Mouse (Mus musculus): ENCODE results near the gene Krt34.

DNA sequence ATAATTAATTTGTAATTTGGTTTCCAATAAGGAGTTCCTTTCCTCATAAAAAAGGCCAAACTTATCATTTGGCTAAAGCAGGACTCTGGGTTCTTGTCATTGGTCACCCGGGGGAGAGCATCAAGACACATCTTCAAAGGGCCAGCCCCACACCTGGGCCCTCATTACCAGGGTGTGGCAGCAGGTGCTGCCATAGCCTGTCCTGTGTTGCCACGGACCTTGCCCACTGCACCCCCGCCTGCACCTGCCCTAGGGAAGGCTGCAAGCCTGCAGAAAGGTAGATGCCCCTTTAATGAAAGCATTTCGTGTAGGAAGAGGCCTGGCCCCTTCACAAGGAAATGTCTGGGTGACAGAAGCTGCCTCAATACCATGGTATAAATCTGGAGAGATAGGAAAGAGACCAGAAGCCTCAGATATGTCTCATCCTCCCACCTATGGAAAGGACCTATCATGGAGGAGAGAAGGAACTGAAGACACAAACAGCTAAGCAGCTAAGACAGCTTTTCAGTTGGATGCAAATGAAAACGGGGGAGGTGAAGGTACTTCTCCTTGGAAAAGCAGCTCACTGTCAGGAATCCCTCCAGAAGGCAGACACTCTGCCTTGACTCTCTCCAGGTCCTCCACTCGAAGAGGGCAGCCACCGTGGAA lies 47.1 kb upstream of the Krt34 start:
- TF ChIP-seq CTCF (IDR thresholded peaks at IDR 0.05; ENCODE audit: extremely low read depth, insufficient read length, insufficient replicate concordance, low read depth, low read length), result no peak
- TF ChIP-seq POLR2A (IDR thresholded peaks at IDR 0.05; ENCODE audit: low read depth, low read length), result no peak
